Comparison of ENCODE assay signal across 12 mouse cellular contexts in genomic region chr3:152305080-152305479, GRCm38 (mm10). TPM values are rescaled to one million over a fixed set of nuclear protein-coding genes. Genes with fewer than 3 reads are reported as not detected.
A peak's percentile ranks its signal among the peaks of the same experiment; 100 is the strongest.
DNase-seq lines count a peak whose midpoint lies in the region; ATAC-seq and TF ChIP-seq lines count a peak whose summit lies in the region.
"Had no signal": no experiment of that assay in that cellular context is flagged by ENCODE, and none has a peak within 500 bp of the region (broad histone marks: within the 10 kb centered on the region; RNA-seq: fewer than 3 reads in every experiment).

No protein-coding gene starts in this region.

- no peak overlapping the region for H3K4me3 ChIP-seq in kidney, postnatal 0 days (replicated peaks; ENCODE audit: low read depth, low read length)
- no peak overlapping the region for H3K4me3 ChIP-seq in heart, adult 2 months
- H3K4me3 ChIP-seq in forebrain, embryonic 12.5 days (replicated peaks): no peak overlapping the region

- intact Hi-C loops in heart, adult 2 months (cut with DNase I): loop anchor here (2.0 kb wide), 1 partner anchor 40 kb away; no protein-coding TSS in a partner anchor
- intact Hi-C loops in heart, postnatal 10 days (cut with DNase I): loop anchor here (1.0 to 10.0 kb wide), 2 partner anchors 44 to 170 kb away; no protein-coding TSS in a partner anchor

- H3K4me1 ChIP-seq in kidney, postnatal 0 days (replicated peaks; ENCODE audit: insufficient read depth, low read length): no peaks in the 10 kb centered on the region
- peaks cover 12% of the 10 kb centered on the region for H3K4me1 ChIP-seq in heart, adult 2 months (ENCODE audit: control insufficient read depth, insufficient read depth, low read length)
- H3K4me1 ChIP-seq in forebrain, embryonic 12.5 days: no peaks in the 10 kb centered on the region

- H3K36me3 ChIP-seq in kidney, postnatal 0 days (ENCODE audit: insufficient read depth, low read length): 0 out of 2 replicates have a peak, but pooled peaks cover 9% of the 10 kb centered on the region
- H3K36me3 ChIP-seq in heart, adult 2 months (ENCODE audit: control insufficient read depth, insufficient read depth, low read length): peaks cover 6% of the 10 kb centered on the region
- H3K36me3 ChIP-seq in forebrain, embryonic 12.5 days (replicated peaks): peaks cover 38% of the 10 kb centered on the region

- no peak for ATAC-seq in kidney, postnatal 0 days (replicated peaks; ENCODE audit: low FRiP score, low read depth)
- no peak for ATAC-seq in forebrain, embryonic 12.5 days (ENCODE audit: low FRiP score)
- ATAC-seq: liver, postnatal 0 days had no signal

- TF ChIP-seq POLR2A in heart, adult 2 months (IDR thresholded peaks at IDR 0.05; ENCODE audit: insufficient read depth, low read depth, low read length): no peak

- H3K9me3 ChIP-seq in kidney, postnatal 0 days (replicated peaks; ENCODE audit: low read length): no peaks in the 10 kb centered on the region
- no peaks in the 10 kb centered on the region for H3K9me3 ChIP-seq in forebrain, embryonic 12.5 days

- 83% methylated on average over 8 of the region's 8 CpGs for WGBS in kidney, postnatal 0 days
- 50% methylated on average over 8 of the region's 8 CpGs for WGBS in heart, adult 2 months
- 93% methylated on average over 8 of the region's 8 CpGs for WGBS in forebrain, embryonic 12.5 days

- 0 out of 2 replicates have a peak, but pooled peaks have one; percentile 29 for TF ChIP-seq EP300 in heart, adult 2 months (IDR thresholded peaks at IDR 0.05; ENCODE audit: insufficient read depth, low read depth, low read length)

- H3K27ac ChIP-seq in kidney, postnatal 0 days: 0 out of 2 replicates have a peak overlapping the region, but pooled peaks have one; percentile 38
- H3K27ac ChIP-seq in heart, adult 2 months: peak overlapping the region; percentile 94
- H3K27ac ChIP-seq in forebrain, embryonic 12.5 days: no peak overlapping the region

- no peaks in the 10 kb centered on the region for H3K79me2 ChIP-seq in heart, adult 2 months (replicated peaks; ENCODE audit: control insufficient read depth, insufficient read depth, low read length)

- H3K9ac ChIP-seq in kidney, postnatal 0 days (ENCODE audit: low read depth, low read length): no peak overlapping the region
- no peak overlapping the region for H3K9ac ChIP-seq in heart, adult 2 months (ENCODE audit: low read depth, low read length)
- no peak overlapping the region for H3K9ac ChIP-seq in forebrain, embryonic 12.5 days
- H3K9ac ChIP-seq: liver, postnatal 0 days had no signal

- DNase-seq in kidney, postnatal 0 days (ENCODE audit: low spot score): no peak
- no peak for DNase-seq in kidney, adult 18-20 months
- DNase-seq in heart, adult 2 months: peak in 1 of 2 experiments; percentile 65
- DNase-seq in heart, postnatal 10 days: peak; percentile 59 to 68
- peak; percentile 9 to 50 for DNase-seq in lung, postnatal 4 days
- DNase-seq in thymus, postnatal 0 days (ENCODE audit: low spot score): no peak
- no peak for DNase-seq in cerebellum, adult 18-20 months
- DNase-seq: cerebellum, postnatal 14 days; left cerebral cortex, postnatal 4 days; liver, postnatal 0 days; spleen, adult 18-20 months had no signal

- TF ChIP-seq CTCF in kidney, postnatal 0 days (IDR thresholded peaks at IDR 0.05; ENCODE audit: low read depth): no peak
- TF ChIP-seq CTCF in heart, adult 2 months (IDR thresholded peaks at IDR 0.05): no peak

- H3K4me2 ChIP-seq in kidney, postnatal 0 days (ENCODE audit: low read length): no peak overlapping the region
- H3K4me2 ChIP-seq in forebrain, embryonic 12.5 days: no peak overlapping the region

- H3K27me3 ChIP-seq in kidney, postnatal 0 days (ENCODE audit: insufficient read depth, low read length): no peaks in the 10 kb centered on the region
- H3K27me3 ChIP-seq in heart, adult 2 months (ENCODE audit: control insufficient read depth, insufficient read depth, low read length): no peaks in the 10 kb centered on the region
- H3K27me3 ChIP-seq in forebrain, embryonic 12.5 days: no peaks in the 10 kb centered on the region

RNA-seq across cellular contexts. Expression of gene Miga1, which starts 35.1 kb away (rescaled TPM):
- polyA plus RNA-seq in kidney, postnatal 0 days (2015; fragmentation: Nextera tagmentation; extraction: Ambion mirVana): 14.4 and 14.6 TPM in 2 replicates
- total RNA-seq in heart, adult 2 months (2021): 10 to 100 TPM; 11.0 to 12.6 TPM
- 4.2 and 10.2 TPM in 2 replicates for polyA plus RNA-seq in heart, adult 2 months (2012; rRNA removed)
- 10 to 100 TPM; 13.3 to 15.6 TPM for total RNA-seq in heart, postnatal 10 days (2021)
- 13.1 and 14.4 TPM in 2 replicates for polyA plus RNA-seq in thymus, postnatal 0 days (2015; fragmentation: Nextera tagmentation; extraction: Ambion mirVana)
- polyA plus RNA-seq in forebrain, embryonic 12.5 days (2016; fragmentation: Nextera tagmentation; extraction: Ambion mirVana): 25.5 and 27.9 TPM in 2 replicates

RNA-seq across cellular contexts. Expression of gene Nexn, which starts 38.9 kb away (rescaled TPM):
- 15.8 and 18.1 TPM in 2 replicates for polyA plus RNA-seq in kidney, postnatal 0 days (2015; fragmentation: Nextera tagmentation; extraction: Ambion mirVana)
- 100 to 1,000 TPM; 316 to 339 TPM for total RNA-seq in heart, adult 2 months (2021)
- polyA plus RNA-seq in heart, adult 2 months (2012; rRNA removed): 16.4 and 27.2 TPM in 2 replicates
- 100 to 1,000 TPM; 284 to 289 TPM for total RNA-seq in heart, postnatal 10 days (2021)
- polyA plus RNA-seq in thymus, postnatal 0 days (2015; fragmentation: Nextera tagmentation; extraction: Ambion mirVana): 0.59 and 1.2 TPM in 2 replicates
- polyA plus RNA-seq in forebrain, embryonic 12.5 days (2016; fragmentation: Nextera tagmentation; extraction: Ambion mirVana): 3.4 and 6.3 TPM in 2 replicates

RNA-seq across cellular contexts. Expression of gene Usp33, which starts 41.2 kb away (rescaled TPM):
- polyA plus RNA-seq in kidney, postnatal 0 days (2015; fragmentation: Nextera tagmentation; extraction: Ambion mirVana): 30.5 and 30.7 TPM in 2 replicates
- total RNA-seq in heart, adult 2 months (2021): 10 to 100 TPM; 23.1 to 24.3 TPM
- 9.0 and 19.6 TPM in 2 replicates for polyA plus RNA-seq in heart, adult 2 months (2012; rRNA removed)
- total RNA-seq in heart, postnatal 10 days (2021): 10 to 100 TPM; 30.2 to 30.7 TPM
- 30.4 and 35.4 TPM in 2 replicates for polyA plus RNA-seq in thymus, postnatal 0 days (2015; fragmentation: Nextera tagmentation; extraction: Ambion mirVana)
- 67.4 and 72.9 TPM in 2 replicates for polyA plus RNA-seq in forebrain, embryonic 12.5 days (2016; fragmentation: Nextera tagmentation; extraction: Ambion mirVana)

Comparison
In these comparisons a context has a peak if more than half of its experiments do, and no peak if none do; other contexts are left out.
1. DNase-seq: peak in heart, postnatal 10 days (2 of 2) and lung, postnatal 4 days (2 of 2); none in kidney, postnatal 0 days (single experiment), kidney, adult 18-20 months (single experiment), thymus, postnatal 0 days (single experiment) and cerebellum, adult 18-20 months (0 of 2).